9 mouse cellular contexts compared by ENCODE assay signal in genomic region chr13:28720169-28720568, GRCm38 (mm10).
A peak's percentile ranks its signal among the peaks of the same experiment; 100 is the strongest.
DNase-seq lines count a peak whose midpoint lies in the region; ATAC-seq lines count a peak whose summit lies in the region.
"Had no signal": no experiment of that assay in that cellular context is flagged by ENCODE, and none has a peak within 500 bp of the region (broad histone marks: within the 10 kb centered on the region; RNA-seq: fewer than 3 reads in every experiment).

No protein-coding gene starts in this region.

- peaks cover 68% of the 10 kb centered on the region for H3K4me1 ChIP-seq in midbrain, embryonic 13.5 days (replicated peaks)

- H3K9ac ChIP-seq in midbrain, embryonic 13.5 days (replicated peaks): no peak overlapping the region
- H3K9ac ChIP-seq: lung, embryonic 15.5 days had no signal

- H3K4me3 ChIP-seq in midbrain, embryonic 13.5 days (replicated peaks): no peak overlapping the region
- H3K4me3 ChIP-seq: lung, embryonic 15.5 days had no signal

- no peak for DNase-seq in frontal cortex, postnatal 14 days (ENCODE audit: low spot score in 2 of 2)
- DNase-seq in right cerebral cortex, adult 2 months (ENCODE audit: low spot score in 2 of 2): peak; percentile 23 to 37
- no peak for DNase-seq in right cerebral cortex, postnatal 4 days
- no peak for DNase-seq in lung, adult 18-20 months
- no peak for DNase-seq in kidney, adult 9 months
- no peak for DNase-seq in cerebellum, adult 9-10 months

- no peak overlapping the region for H3K4me2 ChIP-seq in midbrain, embryonic 13.5 days (replicated peaks)

- no peaks in the 10 kb centered on the region for H3K36me3 ChIP-seq in midbrain, embryonic 13.5 days
- H3K36me3 ChIP-seq: lung, embryonic 15.5 days had no signal

- H3K27me3 ChIP-seq in midbrain, embryonic 13.5 days: no peaks in the 10 kb centered on the region
- H3K27me3 ChIP-seq: lung, embryonic 15.5 days had no signal

- 0 out of 2 replicates have a peak, but pooled peaks have one; percentile 12 for ATAC-seq in frontal cortex, adult (ENCODE audit: low TSS enrichment)
- ATAC-seq in midbrain, embryonic 13.5 days: no peak

- WGBS in midbrain, embryonic 13.5 days: 66% methylated on average over 11 of the region's 11 CpGs

- H3K27ac ChIP-seq in midbrain, embryonic 13.5 days: peak overlapping the region; percentile 88

- H3K9me3 ChIP-seq in midbrain, embryonic 13.5 days: no peaks in the 10 kb centered on the region
- H3K9me3 ChIP-seq: lung, embryonic 15.5 days had no signal

Comparison
In these comparisons a context has a peak if more than half of its experiments do, and no peak if none do; other contexts are left out.
1. DNase-seq: peak in right cerebral cortex, adult 2 months (2 of 2); none in frontal cortex, postnatal 14 days (0 of 2), right cerebral cortex, postnatal 4 days (single experiment), lung, adult 18-20 months (0 of 2), kidney, adult 9 months (single experiment) and cerebellum, adult 9-10 months (single experiment).